Mouse (Mus musculus): Measurements from ENCODE around the gene Nubp2.

- TF ChIP-seq POLR2A (IDR thresholded peaks at IDR 0.05; ENCODE audit: low read depth, low read length) (peak; percentile 87), MAFK (IDR thresholded peaks at IDR 0.05; ENCODE audit: insufficient replicate concordance, low read length) (no peak), TCF12 (IDR thresholded peaks at IDR 0.05; ENCODE audit: low read depth, low read length) (peak; percentile 38), CTCF (conservative IDR thresholded peaks at IDR 0.05 in 1 of 2, IDR thresholded peaks at IDR 0.05 in 1 of 2; ENCODE audit: low read depth in 2 of 2, low read length in 2 of 2) (no peak), IRF4 (IDR thresholded peaks at IDR 0.05; ENCODE audit: low read depth, low read length) (peak; percentile 25; the same call in 1 of the 2 replicates), ZKSCAN1 (IDR thresholded peaks at IDR 0.05; ENCODE audit: borderline replicate concordance, low read depth, low read length) (no peak), MAZ (IDR thresholded peaks at IDR 0.05; ENCODE audit: low read depth, low read length) (peak; percentile 79; the same call in 1 of the 2 replicates), RAD21 (IDR thresholded peaks at IDR 0.05; ENCODE audit: low read depth, low read length) (no peak), MEF2A (IDR thresholded peaks at IDR 0.05; ENCODE audit: borderline replicate concordance, low read depth, low read length) (no peak)
Observed at GRCm38 (mm10) chr17:24850065-24850772, 35.9 kb downstream of the Nubp2 start, which contains the start of gene Fahd1.
